Mouse (Mus musculus) embryo, embryonic 11 days (tissue): ENCODE results near the gene Trmt10b.

Source experiments
- DNase-seq: peaks from one replicate; pipeline ENCODE4 v3.0.0-alpha.2; 2015

Gene Trmt10b

GRCm38 (mm10) chr4:45342286-45343155 lies 45.6 kb downstream of the Trmt10b start, which contains the start of gene Exosc3:
Exosc3 (minus strand) TSS chr4:45342732.
- DNase-seq, result no peak

- no peak for DNase-seq
Observed at GRCm38 (mm10) chr4:45356653-45357052, 59.7 kb downstream of the Trmt10b start.
